Mouse (Mus musculus) CH12.LX (cell line): ENCODE data around the gene Scgb1a1.

Source experiments
- CHD1 ChIP-seq: IDR thresholded peaks from 2 replicates; pipeline ENCODE4 v1.6.1; 2012; ENCODE audit warnings: low read depth, low read length, improper control_type of control experiment, inconsistent platforms
- CTCF ChIP-seq, 2 experiments: IDR thresholded peaks in 1 of 2; conservative IDR thresholded peaks in 1 of 2; 2 replicates each; pipeline ENCODE4 v1.5.1; 2011 to 2012; ENCODE audit warnings: low read depth in 2 of 2, low read length in 2 of 2, improper control_type of control experiment in 1 of 2, inconsistent platforms in 1 of 2, mild to moderate bottlenecking in 1 of 2, moderate library complexity in 1 of 2
- E2F4 ChIP-seq: IDR thresholded peaks from 2 replicates; pipeline ENCODE4 v1.6.1; 2011; ENCODE audit warnings: low read depth, low read length, improper control_type of control experiment; ENCODE audit not compliant: insufficient replicate concordance
- EP300 ChIP-seq: IDR thresholded peaks from 2 replicates; pipeline ENCODE4 v1.6.1; 2011; ENCODE audit warnings: low read length, improper control_type of control experiment
- POLR2A ChIP-seq: IDR thresholded peaks from 2 replicates; pipeline ENCODE4 v1.6.1; 2011; ENCODE audit warnings: low read depth, mild to moderate bottlenecking, improper control_type of control experiment, low read length
- POLR2AphosphoS2 ChIP-seq: IDR thresholded peaks from 2 replicates; pipeline ENCODE4 v1.6.1; 2011; ENCODE audit warnings: low read depth, low read length, improper control_type of control experiment
- RAD21 ChIP-seq: IDR thresholded peaks from 2 replicates; pipeline ENCODE4 v1.6.1; 2011; ENCODE audit warnings: low read depth, mild to moderate bottlenecking, low read length, improper control_type of control experiment, moderate library complexity
- SIN3A ChIP-seq: IDR thresholded peaks from 2 replicates; pipeline ENCODE4 v1.6.1; 2012; ENCODE audit warnings: low read length, improper control_type of control experiment, inconsistent platforms
- SMC3 ChIP-seq: IDR thresholded peaks from 2 replicates; pipeline ENCODE4 v1.6.1; 2011; ENCODE audit warnings: low read depth, low read length, improper control_type of control experiment
- USF1 ChIP-seq: IDR thresholded peaks from 2 replicates; pipeline ENCODE4 v1.6.1; 2014; ENCODE audit warnings: low read depth, mild to moderate bottlenecking, inconsistent platforms, low read length, improper control_type of control experiment
- ZMIZ1 ChIP-seq: IDR thresholded peaks from 2 replicates; pipeline ENCODE4 v1.6.1; 2012; ENCODE audit warnings: low read depth, mild to moderate bottlenecking, inconsistent platforms, low read length, improper control_type of control experiment
- ZNF384 ChIP-seq: IDR thresholded peaks from 2 replicates; pipeline ENCODE4 v1.6.1; 2012; ENCODE audit warnings: low read depth, low read length, improper control_type of control experiment, inconsistent platforms

GRCm38 (mm10) chr19:9075558-9075957 lies 12.2 kb downstream of the Scgb1a1 start:
- TF ChIP-seq CTCF (conservative IDR thresholded peaks at IDR 0.05 in 1 of 2, IDR thresholded peaks at IDR 0.05 in 1 of 2; ENCODE audit: low read depth in 2 of 2, low read length in 2 of 2) (no peak), RAD21 (no peak), SMC3 (no peak), CHD1 (no peak), E2F4 (no peak), POLR2AphosphoS2 (no peak), SIN3A (no peak), POLR2A (no peak), EP300 (no peak), USF1 (no peak), ZMIZ1 (no peak), ZNF384 (no peak)
